Mouse (Mus musculus) intestine, postnatal 0 days (tissue): Measurements from ENCODE around the gene Trpv6. TPM values are rescaled to one million over a fixed set of nuclear protein-coding genes. Genes with fewer than 3 reads are reported as not detected.

Experiments
- ATAC-seq: fragments of 200-750 bp; cut with Nextera tagmentation; 2 replicates; pipeline ENCODE4 v1.8.0; 2017; ENCODE audit warnings: mild to moderate bottlenecking, moderate TSS enrichment, moderate library complexity
- H3K27ac ChIP-seq: fragments of 300-500 bp; sonication (generic); 2 replicates; pipeline ENCODE4 v1.5.1; 2014; ENCODE audit warnings: mild to moderate bottlenecking, low read depth, low read length, moderate library complexity
- H3K27me3 ChIP-seq: fragments of 300-500 bp; sonication (generic); replicated peaks from 2 replicates; pipeline ENCODE4 v1.6.1; 2014; ENCODE audit warnings: low read length, mixed read lengths; ENCODE audit not compliant: control insufficient read depth, insufficient read depth
- H3K36me3 ChIP-seq: fragments of 300-500 bp; sonication (generic); 2 replicates; pipeline ENCODE4 v1.6.1; 2014; ENCODE audit warnings: mild to moderate bottlenecking, moderate library complexity; ENCODE audit not compliant: control insufficient read depth, insufficient read depth
- H3K4me1 ChIP-seq: fragments of 300-500 bp; sonication (generic); replicated peaks from 2 replicates; pipeline ENCODE4 v1.6.1; 2014; ENCODE audit warnings: antibody characterized with exemption, low read length, mixed read lengths; ENCODE audit not compliant: control insufficient read depth, insufficient read depth
- H3K4me2 ChIP-seq: fragments of 300-500 bp; sonication (generic); replicated peaks from 2 replicates; pipeline ENCODE4 v1.6.1; 2014; ENCODE audit warnings: low read depth, mild to moderate bottlenecking, moderate library complexity
- H3K4me3 ChIP-seq: fragments of 300-500 bp; sonication (generic); 2 replicates; pipeline ENCODE4 v1.5.1; 2014; ENCODE audit warnings: low read depth, low read length
- H3K9ac ChIP-seq: fragments of 300-500 bp; sonication (generic); 2 replicates; pipeline ENCODE4 v1.6.1; 2014; ENCODE audit warnings: mild to moderate bottlenecking, low read depth, low read length
- H3K9me3 ChIP-seq: fragments of 300-500 bp; sonication (generic); 2 replicates; pipeline ENCODE4 v1.6.1; 2016; ENCODE audit warnings: mixed run types; ENCODE audit not compliant: control insufficient read depth
- CTCF ChIP-seq: sonication (generic); IDR thresholded peaks from 2 replicates; pipeline ENCODE4 v1.5.1; 2016; ENCODE audit warnings: low read depth, mild to moderate bottlenecking, control low read depth, antibody characterized with exemption, moderate library complexity
- WGBS: fragments of 180-500 bp; shearing (Covaris S2); extraction: QIAGEN DNeasy Blood & Tissue Kit; methylation state at CpG from one replicate; pipeline ENCODE4 v1.1.7; 2014; 5-methylcytosine and 5-hydroxymethylcytosine counted together
- polyA plus RNA-seq: library from polyadenylated mRNA; unstranded; fragments of >200 nt; fragmentation: Nextera tagmentation; extraction: Ambion mirVana; gene quantifications from 2 replicates; pipeline ENCODE4 v1.2.1, GENCODE M21; 2015

Gene Trpv6
- polyA plus RNA-seq, 1 experiment from 2014 or later = 0.72 TPM

GRCm38 (mm10) chr6:41676530-41676929, 40.3 kb upstream of the Trpv6 start:
- H3K36me3 ChIP-seq = no peaks in the 10 kb centered on the region
- whole genome bisulfite sequencing = 85% methylated on average over 2 of the region's 2 CpGs
- H3K4me2 ChIP-seq = no peak overlapping the region
- ATAC-seq = no peak
- H3K27me3 ChIP-seq = no peaks in the 10 kb centered on the region
- no peak overlapping the region for H3K4me3 ChIP-seq
- H3K9ac ChIP-seq = no peak overlapping the region
- no peaks in the 10 kb centered on the region for H3K4me1 ChIP-seq
- no peak for TF ChIP-seq CTCF
- H3K27ac ChIP-seq = no peak overlapping the region
- H3K9me3 ChIP-seq = no peaks in the 10 kb centered on the region

GRCm38 (mm10) chr6:41662320-41662719, 26.1 kb upstream of the Trpv6 start:
- Histone ChIP-seq H3K4me1 (no peaks in the 10 kb centered on the region), H3K27ac (no peak overlapping the region), H3K9me3 (no peaks in the 10 kb centered on the region), H3K27me3 (no peaks in the 10 kb centered on the region), H3K4me3 (no peak overlapping the region), H3K9ac (no peak overlapping the region), H3K36me3 (no peaks in the 10 kb centered on the region), H3K4me2 (no peak overlapping the region)
- ATAC-seq = peak; percentile 69
- peak; percentile 73 for TF ChIP-seq CTCF
- WGBS = 26% methylated on average over 2 of the region's 2 CpGs

DNA sequence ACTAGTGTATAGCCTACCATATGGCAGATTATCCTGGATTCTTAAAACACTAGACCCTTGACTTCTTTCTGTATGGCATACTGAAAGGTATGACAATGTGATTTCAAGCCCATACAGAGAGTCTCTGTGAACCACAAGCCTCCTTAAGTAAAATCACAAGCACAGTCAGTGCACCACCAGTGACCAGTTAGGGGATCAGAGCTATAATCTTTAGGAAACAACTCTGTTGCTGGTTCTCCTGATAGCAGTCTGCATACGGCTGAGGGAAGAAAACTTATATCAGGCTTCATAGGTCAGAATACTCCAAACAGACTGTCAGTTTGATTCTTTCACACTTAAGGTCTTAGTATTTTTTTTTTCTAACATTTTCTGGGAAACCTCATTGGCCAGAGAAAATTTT, 22.3 kb upstream of the Trpv6 start:
- H3K9ac ChIP-seq = no peak overlapping the region
- no peak overlapping the region for H3K4me2 ChIP-seq
- no peaks in the 10 kb centered on the region for H3K4me1 ChIP-seq
- no peak for ATAC-seq
- H3K27me3 ChIP-seq = no peaks in the 10 kb centered on the region
- H3K9me3 ChIP-seq = no peaks in the 10 kb centered on the region
- TF ChIP-seq CTCF = no peak
- no peak overlapping the region for H3K4me3 ChIP-seq
- H3K36me3 ChIP-seq = no peaks in the 10 kb centered on the region
- 55% methylated on average over 1 of the region's 1 CpGs for WGBS
- no peak overlapping the region for H3K27ac ChIP-seq

- no peaks in the 10 kb centered on the region for H3K36me3 ChIP-seq
- 85% methylated on average over 8 of the region's 8 CpGs for WGBS
- no peak for TF ChIP-seq CTCF
- H3K4me1 ChIP-seq = no peaks in the 10 kb centered on the region
- H3K27ac ChIP-seq = no peak overlapping the region
- H3K9ac ChIP-seq = no peak overlapping the region
- H3K27me3 ChIP-seq = no peaks in the 10 kb centered on the region
- H3K9me3 ChIP-seq = no peaks in the 10 kb centered on the region
- no peak overlapping the region for H3K4me3 ChIP-seq
- no peak overlapping the region for H3K4me2 ChIP-seq
- no peak for ATAC-seq
These were observed 18.4 kb upstream of the Trpv6 start for GRCm38 (mm10) chr6:41654648-41655047.

- Histone ChIP-seq H3K4me2 (no peak overlapping the region), H3K27ac (no peak overlapping the region), H3K9ac (no peak overlapping the region), H3K4me1 (no peaks in the 10 kb centered on the region), H3K4me3 (no peak overlapping the region), H3K9me3 (no peaks in the 10 kb centered on the region), H3K36me3 (no peaks in the 10 kb centered on the region), H3K27me3 (no peaks in the 10 kb centered on the region)
- no peak for ATAC-seq
- WGBS = 92% methylated on average over 5 of the region's 5 CpGs
- no peak for TF ChIP-seq CTCF
These were observed 17.0 kb upstream of the Trpv6 start for GRCm38 (mm10) chr6:41653173-41653572.

DNA sequence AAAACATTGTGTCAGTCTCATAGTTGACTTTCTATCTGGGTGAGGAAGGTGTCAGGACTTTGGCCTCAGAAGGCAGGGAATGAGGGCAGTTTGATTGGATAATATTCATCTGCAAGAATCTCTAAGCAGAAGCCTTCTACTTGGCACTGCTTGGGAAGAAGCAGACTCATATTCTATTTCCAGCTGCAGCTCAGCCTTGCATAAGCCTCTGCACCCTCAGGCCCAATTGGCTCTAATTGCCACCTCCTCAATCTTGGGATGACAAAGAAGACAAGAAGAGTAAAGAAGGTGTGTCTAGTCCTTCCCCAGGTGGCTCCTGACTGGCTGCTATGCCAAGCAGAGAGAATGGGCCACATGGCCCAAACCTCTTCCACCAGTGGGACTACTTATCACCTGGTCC, 10.5 kb upstream of the Trpv6 start:
- H3K9ac ChIP-seq = no peak overlapping the region
- H3K27me3 ChIP-seq = no peaks in the 10 kb centered on the region
- no peaks in the 10 kb centered on the region for H3K36me3 ChIP-seq
- H3K9me3 ChIP-seq = no peaks in the 10 kb centered on the region
- no peak for TF ChIP-seq CTCF
- H3K4me2 ChIP-seq = no peak overlapping the region
- H3K4me3 ChIP-seq = no peak overlapping the region
- no peak overlapping the region for H3K27ac ChIP-seq
- no peaks in the 10 kb centered on the region for H3K4me1 ChIP-seq
- ATAC-seq = no peak

DNA sequence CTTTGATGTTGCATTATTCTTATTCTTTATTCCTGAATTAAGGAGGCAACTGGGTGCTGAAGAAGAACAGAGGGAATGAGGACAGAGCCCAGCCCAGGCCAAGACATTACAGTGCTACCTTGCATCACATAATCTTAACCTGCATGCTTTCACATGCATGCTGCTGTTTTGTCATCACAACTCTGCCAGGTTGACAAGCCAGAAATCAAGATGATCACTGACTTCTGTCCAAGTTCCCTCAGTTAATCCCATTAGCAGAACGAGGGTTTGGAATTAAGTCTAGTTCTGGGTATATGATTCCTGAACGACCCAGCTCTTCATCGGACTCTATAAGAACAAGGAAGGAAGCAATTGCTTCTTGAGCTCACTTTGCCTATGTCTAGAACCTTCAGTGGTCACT, 10.0 kb upstream of the Trpv6 start:
- Histone ChIP-seq H3K27ac (no peak overlapping the region), H3K4me3 (no peak overlapping the region), H3K4me2 (no peak overlapping the region), H3K27me3 (no peaks in the 10 kb centered on the region), H3K4me1 (no peaks in the 10 kb centered on the region), H3K36me3 (no peaks in the 10 kb centered on the region), H3K9me3 (no peaks in the 10 kb centered on the region), H3K9ac (no peak overlapping the region)
- ATAC-seq = no peak
- 85% methylated on average over 3 of the region's 3 CpGs for WGBS
- TF ChIP-seq CTCF = no peak
